Mouse (Mus musculus) gastrocnemius, postnatal 25 days (tissue): ENCODE measurements around the gene Anks1b. TPM values are rescaled to one million over a fixed set of nuclear protein-coding genes. Genes with fewer than 3 reads are reported as not detected.

ENCODE experiments used
- DNase-seq: peaks from one replicate; pipeline ENCODE4 v3.0.0; 2022
- total RNA-seq, 2 experiments: library from RNA; stranded (reverse); gene quantifications; 1 replicate in 1 of 2; 2 replicates in 1 of 2; pipeline ENCODE4 v1.2.3; 2021

Gene Anks1b
- total RNA-seq, 2 experiments from 2014 or later = 0.16 to 0.36 TPM

- DNase-seq = no peak
Measured at GRCm38 (mm10) chr10:90376605-90377004, 503.3 kb downstream of the Anks1b start.

- DNase-seq = no peak
Measured at GRCm38 (mm10) chr10:90380062-90380461, 506.8 kb downstream of the Anks1b start.

GRCm38 (mm10) chr10:90380704-90381339 is 507.5 kb downstream of the Anks1b start:
- DNase-seq = no peak

GRCm38 (mm10) chr10:90400382-90400781 is 527.1 kb downstream of the Anks1b start:
- DNase-seq = no peak

GRCm38 (mm10) chr10:90408484-90408883 is 535.2 kb downstream of the Anks1b start:
- no peak for DNase-seq

GRCm38 (mm10) chr10:90431527-90431926 is 558.2 kb downstream of the Anks1b start:
- DNase-seq = no peak

- no peak for DNase-seq
Measured at GRCm38 (mm10) chr10:90431974-90432373, 558.7 kb downstream of the Anks1b start.

GRCm38 (mm10) chr10:90432479-90432878 is 559.2 kb downstream of the Anks1b start:
- DNase-seq = no peak

GRCm38 (mm10) chr10:90441036-90441435 is 567.7 kb downstream of the Anks1b start:
- no peak for DNase-seq

- DNase-seq = no peak
Measured at GRCm38 (mm10) chr10:90441656-90442055, 568.3 kb downstream of the Anks1b start.

GRCm38 (mm10) chr10:90464906-90465305 is 591.6 kb downstream of the Anks1b start:
- no peak for DNase-seq

GRCm38 (mm10) chr10:90465426-90465825 is 592.1 kb downstream of the Anks1b start:
- DNase-seq = no peak

- no peak for DNase-seq
Measured at GRCm38 (mm10) chr10:90467546-90467945, 594.2 kb downstream of the Anks1b start.

- no peak for DNase-seq
Measured at GRCm38 (mm10) chr10:90493436-90493835, 620.1 kb downstream of the Anks1b start.

- DNase-seq = no peak
Measured at GRCm38 (mm10) chr10:90493996-90494642, 620.8 kb downstream of the Anks1b start.

- no peak for DNase-seq
Measured at GRCm38 (mm10) chr10:90494981-90495516, 621.7 kb downstream of the Anks1b start.

- DNase-seq = no peak
Measured at GRCm38 (mm10) chr10:90507561-90507960, 634.3 kb downstream of the Anks1b start.

GRCm38 (mm10) chr10:90512801-90513200 is 639.5 kb downstream of the Anks1b start:
- DNase-seq = no peak

GRCm38 (mm10) chr10:90531813-90532212 is 658.5 kb downstream of the Anks1b start:
- DNase-seq = no peak

GRCm38 (mm10) chr10:90535370-90535769 is 662.1 kb downstream of the Anks1b start:
- DNase-seq = no peak

GRCm38 (mm10) chr10:90546635-90547034 is 673.3 kb downstream of the Anks1b start:
- DNase-seq = no peak

- DNase-seq = no peak
Measured at GRCm38 (mm10) chr10:90562906-90563305, 689.6 kb downstream of the Anks1b start.

- no peak for DNase-seq
Measured at GRCm38 (mm10) chr10:90576191-90577098, 703.1 kb downstream of the Anks1b start.
